Mouse (Mus musculus) regulatory T cell (primary cell): ENCODE data around the gene Prkab1.

Source experiments
- in situ Hi-C: fragments of 300-600 bp; cut with MboI, MseI; formaldehyde crosslinking; loops from one replicate; pipeline ENCODE4 v1.15.1; 2025; ENCODE audit warnings: high pct_unique_total_duplicates

The Prkab1 gene

DNA sequence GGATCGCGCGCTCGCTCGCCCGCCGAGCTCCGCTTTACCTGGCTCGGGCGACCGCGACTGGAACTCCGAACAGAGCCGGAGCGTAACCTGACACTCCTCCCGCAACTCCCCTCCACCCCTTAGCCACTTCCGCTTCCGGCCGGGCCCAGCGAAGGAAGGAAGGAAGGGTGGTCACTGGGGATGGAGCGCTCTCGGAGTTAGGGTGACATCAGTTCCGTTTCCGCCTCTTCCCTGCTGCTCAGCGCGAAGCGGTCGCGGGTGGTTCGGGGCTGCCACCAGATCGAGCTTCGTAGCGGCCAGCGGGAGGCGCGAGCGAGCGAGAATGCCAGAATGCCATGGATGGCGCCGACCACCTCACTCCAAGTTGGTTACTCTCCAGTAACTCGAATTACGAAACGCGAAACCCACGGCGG lies at the start of gene Prkab1:
Gene Prkab1 (minus strand): TSS at position 182 of the 413 bp plus-strand sequence.
- in situ Hi-C loops, result no loop called here

DNA sequence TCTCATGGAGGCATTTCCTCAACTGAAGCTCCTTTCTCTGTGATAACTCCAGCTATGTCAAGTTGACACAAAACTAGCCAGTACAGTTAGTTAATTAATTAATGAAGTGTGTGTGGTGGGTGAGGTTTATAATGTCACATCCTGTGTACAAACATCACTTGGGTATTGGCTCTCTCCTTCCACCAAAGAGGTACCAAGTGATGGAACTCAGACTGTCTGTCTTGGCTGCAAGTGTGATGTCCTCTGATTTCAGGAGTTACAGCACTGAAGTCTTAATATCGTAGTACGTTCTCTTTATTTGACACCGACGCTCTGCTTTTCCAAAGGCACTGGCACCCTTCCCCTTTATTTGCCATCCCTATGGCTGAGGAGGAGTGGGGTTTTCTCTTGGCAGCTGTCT lies 45.3 kb upstream of the Prkab1 start:
- in situ Hi-C loops, result no loop called here

DNA sequence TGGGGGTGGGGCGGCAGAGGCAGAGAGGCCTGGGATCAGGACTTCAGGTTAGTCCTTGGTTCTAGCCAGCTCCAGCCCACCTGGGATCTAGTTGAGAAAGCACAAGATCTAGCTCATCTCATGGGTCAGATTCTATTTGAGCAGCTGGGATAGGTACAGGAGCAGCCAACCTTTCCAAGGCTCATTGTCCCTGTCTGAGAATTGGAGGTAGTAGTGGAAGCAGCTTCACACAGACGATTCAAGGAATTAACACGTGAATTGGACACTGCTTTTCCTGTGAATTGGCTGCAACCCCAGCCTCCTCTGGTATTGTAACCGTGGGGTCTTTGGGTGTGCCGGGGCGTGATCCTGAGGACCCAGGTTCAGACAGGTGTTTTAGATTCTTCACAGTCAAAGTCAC lies 28.5 kb upstream of the Prkab1 start:
- in situ Hi-C loops, result no loop called here

DNA sequence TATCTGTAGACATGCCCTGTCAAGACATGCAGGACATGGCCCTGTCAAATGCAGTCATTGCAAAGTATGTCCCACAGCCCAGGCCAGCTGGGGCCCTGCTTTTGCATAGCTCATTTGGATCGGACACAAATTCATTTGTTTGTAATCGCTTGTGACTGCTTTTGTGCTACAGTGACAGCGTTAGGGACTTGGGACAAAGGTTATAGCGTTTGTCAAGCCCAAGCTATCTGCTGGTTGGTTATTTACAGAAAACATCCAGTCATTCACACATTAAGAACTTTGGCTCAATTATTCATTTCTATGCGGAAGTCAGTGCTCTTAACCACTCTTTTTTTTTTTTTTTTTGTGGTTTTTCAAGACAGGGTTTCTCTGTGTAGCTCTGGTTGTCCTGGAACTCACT lies 27.9 kb upstream of the Prkab1 start:
- in situ Hi-C loops, result no loop called here

DNA sequence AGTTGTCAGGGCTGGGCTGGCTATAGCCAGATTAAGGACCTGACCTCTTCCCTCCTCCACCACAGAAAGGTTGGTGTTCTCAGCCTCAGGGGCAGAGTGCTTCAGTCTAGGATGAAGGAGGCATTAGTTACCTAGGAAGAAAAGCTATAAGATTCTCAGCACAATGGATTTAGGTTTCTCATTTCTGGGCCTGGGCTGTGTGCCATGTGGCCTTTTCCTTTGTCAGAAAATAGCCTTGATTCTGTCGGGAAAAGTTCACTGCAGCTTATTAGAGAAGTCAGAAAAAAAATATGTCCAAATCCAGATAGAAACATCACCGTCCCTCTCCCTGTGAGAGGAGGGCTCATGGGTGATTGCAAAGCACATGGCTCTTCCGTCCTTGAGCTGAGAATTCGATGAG lies 25.5 kb upstream of the Prkab1 start:
- in situ Hi-C loops, result no loop called here

DNA sequence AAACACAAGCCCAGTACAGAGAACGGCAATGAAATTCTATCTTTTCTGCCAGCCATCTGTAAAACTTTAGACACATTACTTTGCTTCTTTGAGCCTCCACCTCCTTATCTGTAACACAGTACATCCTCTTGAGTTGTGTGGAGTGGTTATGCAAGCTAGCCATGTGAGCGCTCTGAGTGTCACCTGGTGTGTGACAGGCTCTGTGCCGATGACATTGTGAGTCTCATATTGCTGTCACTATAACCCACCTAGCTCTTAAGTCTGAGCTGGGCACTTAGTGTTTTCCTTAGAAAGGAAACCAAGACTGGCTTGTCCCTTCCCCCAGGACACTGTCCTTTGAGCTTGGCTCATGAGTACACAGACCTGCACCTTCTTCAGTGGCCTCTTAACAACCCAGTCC lies 24.0 kb upstream of the Prkab1 start:
- in situ Hi-C loops, result no loop called here

DNA sequence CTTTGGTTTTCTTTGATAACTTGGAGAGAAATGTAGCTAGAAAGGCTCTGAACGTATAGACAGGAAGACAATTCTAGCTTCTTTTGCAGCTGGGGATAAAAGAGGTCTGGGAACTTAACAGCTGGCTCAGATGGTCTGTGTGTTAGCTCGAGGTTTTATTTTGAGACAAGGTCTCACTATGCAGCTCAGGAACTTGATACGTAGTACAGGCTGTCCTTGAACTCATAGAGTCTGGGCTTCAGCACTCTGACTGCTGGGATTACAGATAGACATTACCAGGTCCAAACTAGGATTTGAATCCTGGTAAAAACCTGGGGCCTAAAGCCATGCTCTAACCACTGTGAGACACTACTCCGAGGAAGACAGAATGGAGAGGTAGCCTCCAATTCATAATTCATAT lies 21.9 kb upstream of the Prkab1 start:
- in situ Hi-C loops, result no loop called here

DNA sequence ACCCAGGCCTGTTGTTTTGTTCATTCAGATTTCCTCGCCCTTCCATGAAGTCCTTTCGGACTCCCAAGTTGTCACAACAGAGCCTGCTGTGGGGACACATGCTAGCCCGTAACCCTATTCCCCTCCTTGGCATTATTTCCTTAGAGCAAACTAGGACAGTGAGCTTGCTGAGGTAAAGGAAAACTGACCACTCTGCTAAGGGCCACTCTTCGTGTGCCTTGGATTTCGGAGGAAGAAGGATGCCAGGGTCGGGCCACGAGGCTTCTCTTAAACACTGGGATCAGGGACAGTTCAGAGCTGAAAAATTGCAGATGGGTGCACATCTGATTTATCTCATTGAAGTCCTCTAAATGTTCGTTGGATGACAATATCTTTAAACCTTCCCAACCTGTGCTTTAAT lies 21.3 kb upstream of the Prkab1 start:
- in situ Hi-C loops, result no loop called here

DNA sequence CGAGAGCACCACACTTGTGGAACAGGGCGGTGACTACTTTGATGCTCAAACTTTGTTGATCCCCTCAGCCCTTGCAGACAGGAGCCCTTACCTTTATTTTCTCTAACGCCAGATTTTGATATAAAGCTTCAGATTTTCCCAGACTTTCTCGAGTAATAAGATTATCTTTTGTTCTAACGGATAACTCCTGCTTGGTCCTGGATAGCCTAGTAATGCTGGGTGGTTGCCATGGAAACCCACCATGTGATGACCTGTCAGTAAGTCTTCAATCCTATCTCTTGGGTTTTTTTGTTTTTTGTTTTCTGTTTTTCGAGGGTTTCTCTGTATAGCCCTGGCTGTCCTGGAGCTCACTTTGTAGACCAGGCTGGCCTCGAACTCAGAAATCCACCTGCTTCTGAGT lies 17.9 kb upstream of the Prkab1 start:
- in situ Hi-C loops, result no loop called here

DNA sequence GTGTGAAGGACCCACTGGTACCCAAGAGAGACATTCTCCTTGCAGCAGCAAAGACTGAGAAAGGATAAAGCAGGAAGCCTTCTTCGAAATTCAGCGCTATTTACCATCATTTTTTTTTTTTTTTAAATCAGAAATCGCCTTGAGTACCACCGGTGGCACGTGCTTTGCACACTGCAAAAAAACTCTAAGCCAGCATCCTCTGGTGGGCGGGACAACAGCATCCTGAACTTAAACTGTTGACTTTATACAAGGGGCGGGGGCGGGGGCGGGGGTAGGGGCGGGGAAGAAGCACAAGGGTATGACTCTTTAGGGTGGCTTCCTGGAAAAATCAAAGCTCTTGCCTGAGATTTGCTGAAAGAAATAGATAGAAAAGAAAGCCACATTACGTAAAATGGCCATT lies 15.4 kb upstream of the Prkab1 start:
- in situ Hi-C loops, result loop anchor here (10.0 kb wide), 1 partner anchor 175 kb away; no protein-coding TSS in a partner anchor

DNA sequence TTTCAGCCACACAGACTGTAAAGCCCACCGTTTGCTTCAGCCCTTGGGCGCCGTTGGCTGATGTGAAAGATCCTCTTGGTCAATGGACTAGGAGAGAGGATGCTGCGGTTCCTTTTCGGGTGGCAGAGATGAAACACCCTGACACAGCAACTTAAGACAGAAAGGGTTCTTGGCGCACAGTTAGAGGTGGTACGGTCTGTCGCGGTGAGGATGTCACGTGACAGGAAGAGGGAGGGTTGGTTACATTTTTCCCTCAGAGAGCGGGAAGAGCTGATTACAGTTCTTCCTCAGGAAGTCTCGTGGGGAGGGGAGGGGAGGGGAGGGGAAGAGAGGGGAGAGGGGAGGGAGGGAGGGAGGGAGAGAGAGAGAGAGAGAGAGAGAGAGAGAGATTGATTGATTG lies 13.4 kb upstream of the Prkab1 start:
- in situ Hi-C loops, result loop anchor here (10.0 kb wide), 1 partner anchor 177 kb away; no protein-coding TSS in a partner anchor

DNA sequence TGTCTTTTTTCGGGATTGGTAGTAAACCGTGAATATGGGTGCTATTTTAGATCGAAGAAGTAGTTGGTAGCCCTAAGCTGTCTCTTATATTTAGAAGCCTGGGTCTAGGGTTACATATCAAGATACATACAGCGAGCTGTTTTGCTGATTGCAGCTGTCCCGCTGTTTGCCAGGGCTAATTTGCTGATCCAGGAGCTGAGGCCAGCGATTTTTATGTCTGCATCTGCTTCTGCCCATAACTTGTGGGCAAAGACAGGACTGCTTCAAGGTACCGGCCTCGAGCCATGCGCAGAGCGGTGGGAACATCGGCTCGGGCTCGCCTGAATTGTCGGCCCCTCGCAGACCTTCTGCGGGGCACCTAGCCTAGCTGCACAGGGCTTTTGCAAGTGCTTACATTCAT lies 12.2 kb upstream of the Prkab1 start:
- in situ Hi-C loops, result loop anchor here (10.0 kb wide), 1 partner anchor 178 kb away; no protein-coding TSS in a partner anchor

DNA sequence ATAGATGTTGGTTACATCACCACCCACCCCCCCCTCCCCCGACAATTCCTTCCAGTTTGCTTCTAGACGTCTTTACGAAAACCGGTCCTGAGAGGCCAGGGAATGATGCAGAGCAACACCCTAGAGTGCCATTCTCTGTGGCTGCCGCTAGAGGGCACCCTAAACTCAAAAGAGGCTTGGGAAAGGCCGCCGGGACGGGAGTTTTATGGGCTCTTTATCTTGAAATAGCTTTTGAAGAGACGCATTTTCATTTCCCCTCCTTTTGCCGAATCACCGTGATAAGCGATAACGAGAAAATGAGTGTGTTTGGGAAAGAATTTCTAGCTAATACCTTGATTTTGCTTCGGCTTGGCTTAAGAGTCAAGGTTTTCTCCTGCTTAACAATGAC lies 6.9 kb upstream of the Prkab1 start:
- in situ Hi-C loops, result loop anchor here (10.0 kb wide), 1 partner anchor 184 kb away; no protein-coding TSS in a partner anchor

DNA sequence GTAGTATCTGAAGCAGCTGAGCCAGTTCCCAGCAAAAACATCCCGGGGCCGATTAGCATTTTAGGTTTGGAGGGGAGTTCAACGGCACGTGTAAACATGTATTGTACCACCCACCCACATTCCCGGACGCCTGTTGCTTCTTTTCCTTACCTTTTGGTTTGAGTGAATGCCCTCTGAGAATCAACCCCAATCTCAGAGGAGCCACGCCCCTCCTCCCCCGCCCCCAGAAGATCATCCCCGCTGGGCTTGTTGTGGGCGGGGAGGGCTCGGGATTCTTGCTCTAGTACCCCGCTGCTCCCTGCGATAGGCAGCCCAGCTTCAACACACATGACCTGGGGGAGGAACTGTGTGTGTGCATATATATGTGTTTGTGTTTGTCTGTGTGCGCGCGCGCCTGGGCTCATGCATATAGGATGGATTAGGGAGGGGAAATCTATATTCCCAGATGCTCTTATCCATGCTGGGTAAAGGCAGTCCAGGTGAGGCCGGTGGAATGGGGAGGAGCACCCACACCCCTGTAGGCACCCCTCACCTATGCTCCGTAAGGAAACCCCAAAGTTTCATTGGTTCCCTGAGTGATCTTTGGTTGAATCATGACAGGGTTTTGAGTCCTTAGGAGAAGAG lies 6.4 kb upstream of the Prkab1 start:
- in situ Hi-C loops, result loop anchor here (10.0 kb wide), 1 partner anchor 184 kb away; no protein-coding TSS in a partner anchor

DNA sequence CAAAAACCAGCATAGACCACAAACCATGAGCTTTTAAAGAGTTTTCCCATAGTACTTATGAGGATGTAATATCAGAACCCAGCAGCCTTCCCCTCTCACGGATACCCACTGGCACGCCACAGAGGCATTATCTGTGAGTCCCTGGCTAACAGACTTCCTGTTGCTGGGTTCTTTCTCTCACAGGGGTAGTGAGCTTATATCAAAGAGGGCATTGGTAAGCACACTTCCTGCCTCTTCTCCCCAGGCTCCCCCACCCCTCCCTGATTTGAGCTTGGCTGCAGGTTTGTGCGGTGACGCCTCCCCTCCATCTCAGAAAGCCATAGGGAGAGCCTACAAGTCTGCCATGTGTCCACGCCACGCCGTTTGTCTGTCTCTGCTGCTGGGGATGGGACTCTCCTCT lies 4.8 kb upstream of the Prkab1 start:
- in situ Hi-C loops, result no loop called here

DNA sequence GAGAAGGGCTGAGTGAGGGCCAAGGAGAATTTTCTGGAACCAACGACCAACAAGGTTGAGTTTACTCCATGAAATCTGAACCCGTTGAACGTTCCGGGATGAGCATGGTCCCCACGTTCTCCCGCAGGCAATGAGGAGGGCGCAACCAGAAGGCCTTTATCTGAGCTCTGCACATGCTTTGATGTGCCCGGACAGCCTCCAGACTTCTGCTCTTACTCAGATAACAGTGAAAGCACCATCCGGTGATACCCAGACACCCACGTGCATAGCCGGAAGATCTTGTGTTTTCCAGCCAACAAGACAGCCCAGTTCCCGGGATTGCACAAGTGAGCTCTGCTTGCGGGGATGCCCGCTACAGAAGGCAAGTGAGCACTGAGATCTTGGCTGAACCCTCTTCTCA lies 2.3 kb upstream of the Prkab1 start:
- in situ Hi-C loops, result no loop called here

DNA sequence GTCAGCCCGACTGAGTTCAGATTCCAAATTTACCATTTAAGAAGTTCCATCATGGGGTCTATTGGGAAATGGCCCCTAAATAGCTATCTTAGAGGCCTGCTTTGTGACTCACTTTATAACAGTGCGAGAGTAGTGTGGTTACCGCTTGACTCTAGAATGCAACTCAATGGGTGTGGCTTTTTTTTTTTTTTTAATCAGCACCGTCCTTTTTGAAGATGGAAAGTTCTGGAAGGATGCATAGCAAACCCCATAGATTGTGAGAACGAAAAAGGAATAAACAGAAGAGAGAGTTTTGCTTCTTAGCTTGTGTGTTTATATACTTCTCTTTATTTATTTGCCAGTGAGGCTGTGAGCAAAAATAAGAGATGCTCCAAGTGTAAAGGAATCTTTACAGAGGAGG lies 1.8 kb upstream of the Prkab1 start:
- in situ Hi-C loops, result no loop called here

DNA sequence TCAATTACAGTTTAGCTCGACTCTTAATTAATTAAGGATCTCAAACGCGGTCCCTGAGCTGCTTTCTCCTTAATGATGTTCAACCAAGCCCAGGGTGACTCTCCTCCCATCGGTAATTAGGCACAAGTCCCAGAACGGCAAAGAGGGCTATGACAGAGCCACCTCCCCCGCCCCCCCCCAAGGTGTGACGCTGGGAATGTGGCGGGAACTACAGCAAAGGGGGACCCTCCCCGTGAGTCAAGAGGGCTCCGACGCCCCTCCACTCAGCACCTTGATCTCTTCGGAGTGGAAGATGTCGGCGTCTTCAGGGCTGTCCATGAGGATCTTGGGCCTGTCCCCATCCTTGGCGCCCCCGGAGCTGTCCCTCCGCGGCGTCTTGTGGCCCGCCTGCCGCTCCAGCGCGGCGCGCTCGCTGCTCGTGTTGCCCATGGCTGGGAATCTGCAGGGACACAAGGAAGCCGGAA lies 455 bp downstream of the Prkab1 start:
- in situ Hi-C loops, result no loop called here

DNA sequence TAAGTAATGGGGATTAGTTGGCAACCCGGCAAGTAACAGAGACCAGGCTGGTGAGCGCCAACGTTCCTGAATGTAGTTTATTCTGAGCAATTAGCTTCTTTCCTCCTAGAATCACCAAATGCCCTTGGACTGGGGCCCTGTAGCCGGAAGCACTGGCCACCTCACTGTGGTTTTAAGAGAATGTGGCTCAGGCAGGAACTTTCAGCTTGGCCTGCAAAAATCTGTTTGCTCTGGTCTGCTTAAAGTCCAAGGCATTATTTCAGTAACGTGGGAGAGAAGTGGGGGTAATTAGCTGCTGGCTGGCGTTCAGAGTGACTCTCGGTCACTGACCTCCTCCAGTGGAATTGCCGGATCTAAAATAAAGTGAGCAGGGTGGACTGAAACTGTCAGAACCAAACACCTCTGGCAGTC lies 1.1 kb downstream of the Prkab1 start:
- in situ Hi-C loops, result no loop called here

DNA sequence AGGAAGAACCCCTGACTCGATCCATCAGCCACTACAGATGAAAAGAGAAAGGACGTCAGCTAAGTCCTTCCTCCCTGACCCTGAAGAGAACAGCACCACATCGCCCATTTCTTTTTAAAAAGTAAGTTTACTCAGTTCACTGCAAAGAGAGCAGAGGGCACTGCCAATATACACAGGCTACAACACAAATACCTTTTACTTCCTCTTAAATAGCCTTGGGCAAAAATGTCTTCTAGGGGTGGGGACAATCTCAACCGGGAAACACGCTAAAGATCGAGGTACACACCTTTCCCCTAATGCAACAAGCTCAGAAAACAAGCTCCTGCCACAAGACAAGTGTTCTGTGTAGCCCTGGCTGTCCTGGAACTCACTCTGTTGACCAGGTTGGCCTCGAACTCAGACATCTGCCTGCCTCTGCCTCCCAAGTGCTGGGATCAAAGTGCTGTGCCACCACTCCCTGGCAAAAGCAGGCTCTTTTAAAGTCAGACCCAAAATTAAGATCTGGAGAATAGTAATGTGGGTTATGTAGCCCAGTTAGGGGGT lies 1.6 kb downstream of the Prkab1 start:
- in situ Hi-C loops, result no loop called here

DNA sequence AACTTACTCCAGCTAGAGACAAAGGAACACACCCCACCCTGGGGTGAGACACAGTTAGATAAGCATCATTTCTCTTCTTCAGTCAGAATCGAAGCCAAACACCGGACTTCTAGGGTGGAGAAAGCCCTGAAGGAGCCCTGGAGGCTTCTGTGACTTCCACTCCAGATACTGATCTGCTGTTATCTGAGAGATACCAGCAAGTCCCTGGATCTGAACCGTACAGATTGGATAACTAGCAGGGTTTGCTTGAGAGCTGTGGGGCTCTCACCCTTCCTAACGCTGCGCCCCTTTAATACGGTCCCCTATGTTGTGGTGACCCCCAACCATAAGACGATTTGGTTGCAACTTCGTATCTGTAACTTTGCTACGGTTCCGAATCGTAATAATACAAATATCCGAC lies 2.2 kb downstream of the Prkab1 start:
- in situ Hi-C loops, result no loop called here

DNA sequence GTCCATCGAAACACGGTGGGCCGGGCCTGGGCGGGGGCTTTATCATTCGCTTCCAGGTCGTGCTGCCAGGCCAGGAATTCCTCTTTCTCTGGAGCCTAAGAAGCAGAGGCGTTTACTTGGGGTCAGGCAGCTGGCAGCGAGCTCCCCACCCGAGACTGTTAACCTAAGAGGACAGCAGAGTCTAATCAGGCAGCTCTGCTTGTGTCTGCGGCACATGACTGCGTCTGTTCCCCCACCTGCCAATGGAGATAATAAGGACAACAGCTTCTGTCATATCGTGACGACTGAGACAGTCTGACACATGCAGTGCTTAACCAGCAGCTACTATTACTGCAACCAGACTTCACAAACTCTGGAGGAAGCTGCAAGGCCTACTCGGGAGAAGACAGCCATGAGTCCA lies 2.8 kb downstream of the Prkab1 start:
- in situ Hi-C loops, result no loop called here

DNA sequence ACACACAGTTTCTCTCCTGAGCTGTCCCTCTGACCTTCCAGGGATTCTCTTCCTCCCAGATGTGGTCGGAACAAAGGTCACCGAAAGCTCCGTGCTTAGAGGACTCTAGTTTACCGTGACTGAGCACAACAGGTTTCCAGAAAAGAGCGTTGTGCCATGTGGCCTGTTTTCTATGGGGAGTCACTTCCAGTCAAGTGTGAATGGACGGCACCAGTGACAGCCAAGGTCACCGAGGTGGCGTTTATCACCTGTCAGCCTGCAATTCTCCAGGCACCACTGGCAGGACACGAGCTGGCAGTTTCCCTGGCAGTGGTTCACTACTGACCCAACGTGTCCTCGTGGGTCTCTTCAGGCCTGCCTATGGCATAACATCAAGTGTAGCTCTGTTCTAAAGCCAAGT lies 4.9 kb downstream of the Prkab1 start:
- in situ Hi-C loops, result no loop called here

DNA sequence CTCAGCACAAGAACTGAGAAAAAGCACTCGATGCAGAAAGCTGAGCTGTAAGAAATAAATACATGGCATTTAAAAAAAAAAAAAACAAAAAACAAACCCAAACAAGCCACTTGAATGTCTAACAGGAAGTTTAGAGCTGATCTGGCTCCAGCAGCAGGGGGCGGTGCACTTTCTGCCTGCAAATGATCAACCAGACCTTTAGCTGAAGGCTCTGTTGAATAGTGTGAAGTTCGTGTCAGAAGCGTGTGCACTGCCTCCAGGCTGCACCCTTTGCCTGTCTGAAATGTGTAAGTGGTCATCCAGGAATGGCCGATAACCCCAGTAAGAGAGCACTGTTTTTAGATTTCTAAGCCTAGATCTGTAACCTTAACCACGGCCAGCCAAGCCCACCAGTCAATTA lies 5.5 kb downstream of the Prkab1 start:
- in situ Hi-C loops, result no loop called here
